Mouse (Mus musculus) olfactory bulb, adult 2 months (tissue): ENCODE measurements around the gene Fgf13.

Source experiments
- CTCF ChIP-seq: fragments of 200-500 bp; IDR thresholded peaks from 2 replicates; pipeline ENCODE4 v1.5.1; 2012; ENCODE audit warnings: low read depth, mild to moderate bottlenecking, low read length, moderate library complexity; ENCODE audit not compliant: insufficient read depth
- POLR2A ChIP-seq: fragments of 200-500 bp; IDR thresholded peaks from 2 replicates; pipeline ENCODE4 v1.6.1; 2012; ENCODE audit warnings: mild to moderate bottlenecking, low read depth, low read length, moderate library complexity; ENCODE audit not compliant: insufficient read depth

DNA sequence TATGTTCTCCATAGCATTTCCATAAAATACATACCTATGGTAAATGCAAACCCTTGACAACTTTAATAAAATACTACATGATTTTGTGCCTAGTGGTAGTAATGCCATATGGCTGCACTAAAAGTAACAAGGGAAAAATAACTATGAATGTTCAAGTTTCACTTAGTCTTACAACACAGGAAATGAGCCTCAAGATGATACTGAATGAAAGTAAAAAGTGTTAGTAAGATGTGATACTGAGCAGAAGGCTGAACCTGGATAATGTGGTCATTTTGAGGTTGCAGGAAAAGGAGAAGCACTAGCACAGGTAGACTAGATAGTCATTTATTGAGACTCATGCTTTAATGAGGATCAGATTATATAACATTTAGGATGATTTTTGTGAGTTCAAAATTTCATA lies 16.2 kb upstream of the Fgf13 start:
- TF ChIP-seq POLR2A (no peak), CTCF (no peak)
